Mouse (Mus musculus): Measurements from ENCODE around the gene Ciapin1. TPM values are rescaled to one million over a fixed set of nuclear protein-coding genes. Genes with fewer than 3 reads are reported as not detected.

Gene Ciapin1
- total RNA-seq (2021), result 112 and 175 TPM in 2 replicates
- long read RNA-seq, full-length matches to known transcripts, result 145 of 191 reads
- long read RNA-seq, partial matches to known transcripts, result 29 of 191 reads
- long read RNA-seq, other reads (novel, unspliced or antisense), result 17 of 191 reads

DNA sequence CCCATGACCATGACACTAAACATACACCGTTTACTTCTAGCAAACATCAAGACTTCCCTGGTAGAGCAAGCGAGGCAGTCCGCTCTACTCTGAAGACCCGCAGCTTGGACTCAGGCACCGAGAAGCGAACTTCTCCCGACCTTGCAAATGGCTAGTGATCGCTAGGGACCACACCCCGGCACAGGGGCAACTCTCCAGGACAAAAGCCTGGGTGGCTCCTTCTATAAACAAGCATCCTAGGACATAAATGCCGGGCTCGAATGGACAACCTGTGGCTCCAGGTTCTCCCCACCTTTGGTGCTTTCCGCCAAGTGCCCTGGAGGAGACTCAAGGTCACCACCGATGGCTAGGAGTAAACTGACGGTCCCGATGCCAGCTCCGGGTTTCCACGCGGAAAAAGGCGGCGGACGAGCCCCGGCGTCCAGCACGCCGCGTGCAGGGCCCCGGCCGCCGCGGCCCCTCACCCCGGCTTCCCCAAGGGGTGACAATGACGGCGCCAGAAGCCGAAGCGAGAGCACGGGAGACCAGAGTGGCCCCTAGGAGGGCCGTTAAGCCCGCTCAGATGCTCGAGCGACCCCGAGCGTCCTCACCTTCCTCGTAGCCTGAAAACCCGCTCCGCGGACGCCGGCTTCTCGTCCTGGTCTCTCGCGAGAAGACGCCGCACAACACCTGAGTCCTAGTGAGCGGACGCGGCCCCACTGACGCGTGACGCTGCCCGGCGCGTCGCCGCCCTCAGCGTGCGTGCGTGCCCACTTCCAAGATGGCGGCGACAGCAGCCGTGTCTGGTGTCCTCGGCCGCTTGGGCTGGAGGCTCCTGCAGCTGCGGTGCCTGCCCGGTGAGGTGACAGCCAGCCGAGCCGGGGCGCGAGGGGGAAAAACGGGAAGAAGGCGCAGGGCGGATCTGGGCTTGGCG, at the start of gene Ciapin1, which contains the start of gene Coq9:
Gene Ciapin1 (minus strand): TSS at position 697 of the 913 bp plus-strand sequence.
Gene Coq9 (plus strand): TSS at position 660 of the 913 bp plus-strand sequence.
- DNase-seq, result peak; percentile 95

DNA sequence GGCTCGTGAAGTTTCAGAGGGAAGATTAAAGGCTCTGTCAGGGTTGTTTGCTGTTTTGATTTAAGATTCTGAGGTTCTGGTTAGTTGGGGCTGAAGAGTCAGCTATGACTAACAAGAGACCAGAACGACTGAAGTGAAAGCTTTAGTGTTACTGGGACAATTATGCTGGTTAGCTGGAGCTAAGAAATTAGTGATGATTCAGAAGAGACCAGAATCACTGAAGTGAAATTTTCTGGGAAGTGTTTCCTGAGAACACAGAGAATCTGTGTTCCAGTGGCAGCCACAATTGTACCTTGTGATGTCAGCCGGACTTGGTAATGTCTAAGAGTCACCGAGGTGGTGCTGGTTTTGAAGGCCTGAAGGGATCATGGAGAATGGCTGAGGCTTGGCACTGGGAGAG, 42.6 kb upstream of the Ciapin1 start:
- DNase-seq, result no peak

DNA sequence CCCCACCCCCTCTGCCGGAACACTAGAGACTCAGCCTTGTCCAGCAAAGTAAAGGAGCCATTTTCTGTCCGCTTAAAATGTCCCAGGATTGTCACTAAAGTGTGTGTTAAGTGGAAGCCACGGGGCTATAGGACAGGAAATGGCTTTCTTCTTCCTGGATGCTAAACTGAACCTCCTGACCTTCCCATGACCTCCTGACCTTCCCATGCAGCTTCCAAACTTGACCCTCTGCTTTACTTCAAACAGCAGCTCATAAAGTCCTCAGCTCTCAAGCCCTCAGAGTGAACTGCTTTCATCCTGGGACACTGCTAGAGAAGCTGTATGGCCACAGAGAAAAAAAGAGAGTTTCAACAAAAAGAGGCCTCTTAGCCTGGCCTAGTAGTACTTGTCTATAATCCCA, 38.7 kb upstream of the Ciapin1 start:
- DNase-seq, result no peak

DNA sequence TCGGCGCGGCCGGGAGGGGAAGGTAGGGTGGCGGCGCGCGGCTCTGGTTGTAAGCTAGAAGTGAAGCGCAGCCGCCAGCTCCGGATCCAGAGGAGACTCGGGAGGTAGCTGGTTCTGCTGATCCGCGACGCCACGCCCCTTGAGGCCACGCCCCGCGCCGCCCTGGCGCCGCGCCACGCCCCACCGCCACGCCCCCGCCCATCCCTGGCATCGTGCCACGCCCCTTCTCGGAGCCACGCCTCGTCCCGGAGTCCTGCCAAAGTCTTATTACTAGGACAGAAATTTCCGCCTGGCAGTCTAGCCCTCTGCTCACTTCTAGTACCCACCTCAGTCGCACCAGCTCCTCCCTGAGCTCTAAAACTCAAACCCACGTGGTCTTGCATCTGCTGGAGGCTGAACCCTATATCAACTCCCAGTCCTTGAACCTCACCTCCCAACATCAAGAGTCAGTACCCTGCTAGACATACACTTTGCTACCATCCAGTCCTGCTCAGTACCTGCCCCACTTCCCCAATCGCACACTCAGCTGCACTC, 38.1 kb upstream of the Ciapin1 start, which contains the start of gene Dok4:
Gene Dok4 (minus strand): TSS at position 134 of the 534 bp plus-strand sequence.
- DNase-seq, result peak; percentile 99

DNA sequence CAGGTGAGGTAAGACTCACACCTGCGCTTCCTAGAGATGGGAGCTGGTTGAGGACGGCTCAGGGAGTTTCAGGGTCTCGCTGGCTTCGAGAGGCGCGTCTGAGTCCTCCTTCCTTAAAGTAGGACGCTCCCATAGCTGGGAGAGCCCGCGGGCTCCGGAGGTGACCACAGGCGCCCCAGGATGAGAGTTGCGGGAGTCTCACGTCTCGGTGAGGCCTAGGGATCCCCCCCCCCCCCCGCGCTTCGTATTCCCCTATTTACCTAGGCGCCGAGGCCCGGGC, 37.7 kb upstream of the Ciapin1 start:
- DNase-seq, result no peak

DNA sequence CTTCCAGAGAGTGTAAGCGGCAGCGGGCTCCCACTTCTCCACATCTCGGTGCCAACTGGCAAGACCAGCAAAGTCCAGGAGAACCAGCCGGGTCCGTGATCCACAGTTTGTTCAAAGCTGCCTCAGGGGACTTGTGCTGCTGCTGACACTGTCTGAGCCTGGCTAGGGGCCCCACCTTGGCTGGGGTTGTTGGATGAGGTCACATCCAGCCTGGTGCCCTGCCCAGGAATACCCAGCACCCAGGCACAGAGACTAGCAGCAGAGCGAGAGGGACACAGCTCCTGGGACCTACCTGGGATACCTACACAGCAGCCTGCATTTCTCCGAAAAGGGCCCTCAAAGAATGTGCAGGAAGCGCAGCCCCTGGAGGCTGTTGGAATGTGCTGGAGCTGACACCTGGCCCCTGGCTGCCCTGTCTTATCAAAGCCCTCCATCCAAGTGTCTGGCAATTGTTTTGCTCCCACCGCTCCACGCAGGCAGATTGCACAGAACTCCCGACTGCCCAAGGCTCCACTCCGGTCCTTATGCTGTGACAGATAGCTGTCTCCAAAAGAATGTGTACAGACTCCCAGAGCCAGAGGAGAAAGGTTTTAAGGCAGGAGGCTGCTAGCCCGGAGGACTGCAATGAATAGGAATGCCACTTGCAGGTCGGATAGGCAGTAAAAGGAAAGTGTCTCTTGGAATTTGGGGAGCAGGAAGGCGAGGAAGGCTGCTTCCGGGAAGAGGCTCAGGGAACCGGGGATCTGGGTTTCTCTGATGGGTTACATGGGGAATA, 37.1 kb upstream of the Ciapin1 start:
- peak; percentile 32 for DNase-seq

DNA sequence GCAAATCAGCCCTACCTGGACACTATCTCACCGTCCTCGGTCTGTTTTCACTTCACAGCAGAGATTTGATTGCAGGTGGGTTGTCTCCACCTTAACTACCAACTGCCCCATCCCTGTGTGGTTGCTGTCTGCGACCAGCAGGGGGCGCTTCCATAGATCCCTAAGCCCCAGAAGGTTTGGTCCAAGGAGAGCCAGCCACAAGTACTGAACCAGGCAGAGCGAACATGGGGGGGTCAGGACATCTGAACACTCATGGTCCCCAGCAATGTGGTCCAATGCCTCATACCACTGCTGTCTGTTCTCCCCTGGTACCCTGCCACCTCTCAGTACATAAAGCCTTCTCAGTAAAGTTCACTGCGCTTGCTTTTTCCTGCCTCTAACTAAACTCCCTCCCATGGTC, 36.2 kb upstream of the Ciapin1 start:
- DNase-seq, result peak; percentile 79

DNA sequence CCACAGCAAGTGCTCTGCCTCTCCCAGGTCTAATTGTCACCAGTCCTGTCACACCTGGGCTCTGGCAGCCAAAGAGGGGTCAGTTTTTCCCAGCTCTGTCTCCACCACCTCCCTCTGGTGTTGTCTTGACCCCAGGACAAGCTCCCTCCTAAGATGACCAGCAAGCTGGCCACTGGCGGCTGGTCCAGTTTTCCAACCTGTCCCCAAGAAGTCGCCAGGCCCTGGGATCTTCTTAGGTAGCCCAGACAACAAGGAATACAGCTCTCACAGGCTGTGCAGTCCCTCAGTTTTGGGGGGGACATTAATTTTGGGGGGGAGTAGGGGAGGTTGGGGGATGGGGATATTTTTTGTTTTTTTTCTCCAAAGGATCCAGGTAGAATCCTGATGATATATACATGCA, 34.4 kb upstream of the Ciapin1 start:
- no peak for DNase-seq

DNA sequence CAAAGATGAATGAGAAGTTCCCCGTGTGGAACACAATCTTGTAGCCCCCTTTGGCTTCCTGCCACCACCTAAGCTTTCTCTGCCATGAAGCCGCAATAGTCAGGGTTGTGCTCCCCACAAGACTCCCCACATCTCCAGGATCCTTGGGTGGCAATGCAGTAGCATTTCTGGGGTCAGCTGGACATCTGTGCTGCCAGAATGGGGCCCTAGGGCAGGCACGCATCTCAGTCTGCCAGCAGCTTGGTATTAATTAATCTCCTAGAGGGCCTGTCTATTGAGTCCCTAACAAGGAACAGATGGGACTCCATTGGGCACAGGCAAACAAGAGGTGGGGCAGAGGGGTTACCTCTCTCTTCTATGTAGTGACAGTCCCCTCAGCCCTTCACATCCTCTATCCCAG, 34.0 kb upstream of the Ciapin1 start:
- no peak for DNase-seq

DNA sequence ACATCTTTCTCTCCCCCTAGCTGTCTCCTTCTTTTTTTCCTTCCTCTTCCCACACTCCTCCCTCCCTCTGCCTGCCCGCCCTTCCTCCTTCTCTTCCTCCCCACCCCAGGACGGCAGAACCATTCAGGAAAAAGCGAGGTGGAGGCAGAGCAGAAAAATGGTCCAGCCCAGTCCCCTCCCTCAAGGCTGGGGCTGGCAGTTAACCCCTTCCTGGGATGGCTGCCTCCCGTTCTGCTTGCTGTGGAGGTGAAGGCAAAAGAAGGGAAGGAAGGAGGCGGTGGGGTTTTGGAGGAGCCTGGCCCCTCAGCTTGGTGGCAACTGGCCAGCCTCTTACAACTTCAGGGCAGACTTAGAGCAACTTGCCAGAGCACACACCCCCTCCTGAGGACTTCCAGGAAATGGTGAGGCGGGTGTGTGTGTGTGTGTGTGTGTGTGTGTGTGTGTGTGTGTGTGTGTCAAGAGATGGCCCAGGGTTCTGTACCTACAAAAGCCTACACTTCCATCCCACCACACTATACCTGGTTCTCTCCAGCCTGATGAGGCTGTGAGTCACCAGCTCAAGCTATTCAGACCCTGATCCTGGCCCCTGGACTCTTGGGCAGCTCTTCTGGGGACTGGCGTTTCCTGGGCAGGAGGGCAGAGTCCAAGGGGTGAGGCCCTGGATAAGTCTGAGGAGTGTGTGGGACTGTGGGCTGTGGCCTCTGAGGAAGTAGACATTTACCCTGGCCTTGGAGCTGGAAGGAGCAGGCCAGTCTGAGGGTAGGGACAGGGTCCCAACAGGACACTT, 33.1 kb upstream of the Ciapin1 start:
- DNase-seq, result peak; percentile 42

DNA sequence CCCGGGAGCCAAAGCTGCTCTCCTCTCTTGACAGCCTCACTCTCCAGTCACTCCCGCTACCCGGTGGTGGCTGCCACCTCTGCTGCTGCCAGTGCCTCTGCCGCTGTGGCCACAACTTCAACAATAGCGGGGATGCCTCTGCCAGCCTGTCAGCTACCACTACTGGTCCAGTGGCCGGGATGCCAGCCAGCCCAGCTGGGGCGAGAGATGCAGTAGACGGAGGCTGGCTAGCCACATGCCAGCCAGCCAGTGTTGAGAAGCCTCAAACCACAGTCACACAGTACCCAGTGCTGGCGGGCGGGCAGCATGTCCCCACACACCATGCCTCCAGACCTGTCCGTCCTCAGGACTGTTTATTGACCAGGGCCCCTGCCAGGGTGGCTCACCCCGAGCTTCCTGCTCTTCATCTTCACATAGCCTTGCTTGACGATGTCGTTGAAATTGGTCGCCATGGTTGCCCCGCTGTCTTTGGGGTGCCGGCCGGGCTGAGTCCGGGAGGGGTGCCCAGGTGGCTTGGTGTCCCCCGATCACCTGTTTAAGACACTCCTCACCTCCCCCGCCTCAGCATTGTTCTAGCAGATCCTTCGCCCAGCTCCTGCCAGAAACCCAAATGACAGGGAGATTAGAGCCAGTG, 32.4 kb upstream of the Ciapin1 start:
- no peak for DNase-seq

DNA sequence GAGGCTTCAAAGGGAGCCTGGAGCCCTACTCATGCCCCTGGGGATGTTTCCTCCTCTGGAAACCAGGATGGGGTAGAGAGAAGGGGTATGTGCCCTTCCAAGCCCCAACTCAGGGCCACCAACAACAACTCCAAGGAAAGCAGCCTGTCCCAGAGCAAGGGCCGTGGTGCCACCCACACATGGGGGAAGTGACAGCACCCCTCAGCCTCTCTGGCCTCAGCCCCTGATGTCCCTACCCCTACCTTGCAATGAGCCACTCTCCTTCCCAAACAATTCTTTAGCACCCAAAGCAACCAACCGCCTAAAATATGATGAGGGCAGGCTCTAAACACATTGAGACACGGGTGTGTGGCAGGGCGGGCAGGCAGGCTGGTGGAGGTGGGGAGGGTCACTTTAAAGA, 31.8 kb upstream of the Ciapin1 start:
- DNase-seq, result no peak

DNA sequence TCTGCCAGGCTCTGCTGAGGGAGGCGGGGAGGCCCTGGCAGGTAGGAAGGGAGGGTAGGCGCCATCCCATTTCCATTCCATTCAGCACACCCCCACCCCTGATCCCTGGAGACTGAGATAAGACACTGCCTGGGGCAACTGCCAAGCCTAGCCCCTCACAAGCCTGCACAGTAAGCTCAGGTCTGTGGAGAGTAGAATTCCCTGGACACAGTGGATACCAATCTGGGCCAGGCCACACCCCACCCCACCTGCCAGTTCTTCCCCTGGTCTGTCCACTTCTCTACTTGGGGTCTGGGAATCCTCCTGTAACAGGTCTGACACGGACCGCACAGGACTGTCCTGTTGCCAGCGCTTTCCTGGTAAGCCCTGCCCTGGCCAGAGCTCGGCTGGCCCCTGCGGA, 31.0 kb upstream of the Ciapin1 start:
- DNase-seq, result no peak

DNA sequence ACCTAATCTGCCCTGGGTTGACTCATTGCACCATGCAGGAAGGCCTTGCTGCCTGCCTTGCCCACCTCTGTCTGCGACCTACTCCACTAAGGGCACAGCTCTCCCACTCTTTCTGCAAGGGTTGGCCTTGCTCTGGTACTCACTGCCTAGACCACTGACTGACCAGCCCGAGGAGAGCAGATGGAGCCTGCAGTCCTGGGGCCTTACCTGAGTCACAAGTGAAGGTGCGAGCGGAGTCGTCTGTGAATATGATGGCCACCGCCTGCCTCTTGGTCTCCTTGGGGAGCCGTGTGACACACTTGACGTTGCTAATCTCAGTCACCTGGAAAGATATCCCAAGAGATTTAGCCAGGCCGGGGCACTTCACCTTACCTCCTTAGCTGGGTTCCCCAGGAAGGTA, 28.8 kb upstream of the Ciapin1 start:
- no peak for DNase-seq

DNA sequence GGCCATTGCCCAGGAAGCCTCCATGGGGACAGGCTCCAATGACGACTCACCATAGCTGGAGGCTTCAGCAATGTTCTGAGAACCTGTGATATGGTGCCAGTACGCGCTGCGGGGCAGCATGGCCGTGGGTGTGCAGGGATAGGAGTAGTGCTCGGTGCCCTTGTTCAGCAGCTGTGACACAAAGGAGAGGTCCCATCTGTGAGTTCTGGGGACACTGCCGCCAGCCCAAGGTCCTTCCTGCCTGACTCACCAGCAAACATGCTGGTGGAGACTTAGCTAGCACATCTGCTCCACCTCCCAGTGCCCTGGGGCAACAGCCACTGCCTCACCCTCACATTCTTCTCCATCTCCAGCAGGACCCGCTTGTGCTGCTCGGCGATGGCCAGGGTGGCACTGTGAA, 27.1 kb upstream of the Ciapin1 start:
- peak; percentile 66 for DNase-seq

DNA sequence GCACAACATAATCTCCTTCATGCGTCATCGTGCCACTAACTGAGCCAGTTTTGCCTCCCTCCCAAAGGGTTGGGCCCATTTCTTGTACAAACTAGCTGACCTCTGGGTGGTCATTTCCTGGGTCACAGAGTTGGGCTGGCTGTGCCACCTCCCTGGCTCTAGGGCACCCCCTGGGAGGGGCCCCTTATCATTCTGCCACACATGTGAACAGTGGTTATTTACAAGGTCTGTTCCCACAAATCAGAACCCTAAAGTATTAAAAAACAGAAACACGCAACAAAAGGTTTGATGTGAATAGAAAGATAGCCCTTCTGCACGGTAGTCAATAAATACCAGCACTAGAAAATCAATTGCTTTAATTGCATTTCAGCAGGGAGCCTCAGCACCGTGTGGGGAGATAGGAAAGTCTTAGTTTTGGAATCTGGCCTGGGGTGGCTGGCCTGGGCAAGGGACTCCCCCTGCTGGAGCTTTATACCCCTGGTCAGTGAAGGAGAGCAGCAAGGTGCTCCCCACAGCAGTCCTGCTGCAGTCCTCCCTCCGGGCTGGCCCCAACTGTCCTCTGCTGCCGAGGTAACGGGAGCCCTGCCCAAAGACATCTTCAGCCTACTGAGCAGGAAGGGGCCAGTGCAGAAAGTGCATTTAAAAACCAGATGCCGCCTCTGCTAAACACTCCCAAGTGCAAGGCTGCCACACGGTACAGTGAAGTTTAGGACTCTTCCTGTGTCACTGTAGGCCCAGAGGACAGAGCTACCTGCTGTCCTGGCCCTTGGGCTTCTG, 25.9 kb upstream of the Ciapin1 start:
- DNase-seq, result no peak

DNA sequence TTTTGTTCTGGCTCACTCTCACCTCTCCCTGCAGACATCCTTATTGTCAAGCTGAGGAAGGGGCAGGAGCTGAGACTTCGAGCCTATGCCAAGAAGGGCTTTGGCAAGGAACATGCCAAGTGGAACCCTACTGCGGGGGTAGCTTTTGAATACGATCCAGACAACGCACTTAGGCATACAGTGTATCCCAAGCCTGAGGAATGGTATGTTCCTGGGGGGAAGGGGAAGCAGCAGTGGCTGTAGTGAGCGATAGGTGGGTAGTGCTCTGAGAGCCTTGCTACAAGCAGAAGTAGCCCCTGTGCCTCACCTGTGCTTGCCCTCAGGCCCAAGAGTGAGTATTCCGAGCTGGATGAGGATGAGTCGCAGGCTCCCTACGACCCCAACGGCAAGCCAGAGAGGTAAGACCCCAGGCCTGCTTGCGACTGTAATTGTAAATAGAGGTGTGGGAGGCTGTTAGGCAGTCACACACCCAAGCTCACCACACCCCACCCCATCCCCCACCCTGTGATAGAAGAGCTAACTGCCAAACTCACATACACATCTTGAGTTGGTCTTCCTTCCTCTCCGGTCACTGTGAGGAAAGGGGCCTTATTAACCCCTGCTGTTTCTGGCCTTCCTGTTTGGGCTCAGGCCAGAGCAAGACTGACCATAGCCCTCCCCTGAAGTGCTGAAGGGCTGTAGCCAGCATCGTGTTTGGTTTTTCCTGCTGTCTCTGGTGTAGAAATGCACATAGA, 24.5 kb upstream of the Ciapin1 start:
- no peak for DNase-seq

DNA sequence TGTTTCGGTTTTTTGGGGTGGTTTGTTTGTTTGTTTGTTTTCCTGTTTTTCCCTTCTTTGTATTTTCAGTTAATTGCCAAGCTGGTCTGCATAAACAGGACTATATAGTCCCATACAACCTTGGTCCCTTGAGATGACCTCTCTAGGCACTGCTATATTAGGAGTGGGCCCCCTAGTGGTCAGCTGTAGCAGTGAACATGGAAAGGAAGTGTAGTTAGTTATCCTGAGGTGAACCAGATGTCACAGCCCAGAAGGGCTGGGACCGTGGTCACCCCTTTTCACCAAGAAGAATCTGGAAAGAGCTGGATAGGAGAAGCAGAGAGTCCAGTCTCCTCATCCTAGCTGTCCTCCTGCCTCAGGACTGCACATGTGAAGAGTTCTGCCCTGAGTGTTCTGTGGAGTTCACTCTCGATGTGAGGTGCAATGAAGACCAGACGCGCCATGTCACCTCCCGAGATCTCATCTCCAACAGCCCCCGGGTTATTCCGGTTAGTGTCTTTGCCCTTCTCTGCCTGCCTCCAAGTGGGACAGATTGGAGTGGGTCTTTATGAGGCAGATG, 23.3 kb upstream of the Ciapin1 start:
- DNase-seq, result peak; percentile 61

DNA sequence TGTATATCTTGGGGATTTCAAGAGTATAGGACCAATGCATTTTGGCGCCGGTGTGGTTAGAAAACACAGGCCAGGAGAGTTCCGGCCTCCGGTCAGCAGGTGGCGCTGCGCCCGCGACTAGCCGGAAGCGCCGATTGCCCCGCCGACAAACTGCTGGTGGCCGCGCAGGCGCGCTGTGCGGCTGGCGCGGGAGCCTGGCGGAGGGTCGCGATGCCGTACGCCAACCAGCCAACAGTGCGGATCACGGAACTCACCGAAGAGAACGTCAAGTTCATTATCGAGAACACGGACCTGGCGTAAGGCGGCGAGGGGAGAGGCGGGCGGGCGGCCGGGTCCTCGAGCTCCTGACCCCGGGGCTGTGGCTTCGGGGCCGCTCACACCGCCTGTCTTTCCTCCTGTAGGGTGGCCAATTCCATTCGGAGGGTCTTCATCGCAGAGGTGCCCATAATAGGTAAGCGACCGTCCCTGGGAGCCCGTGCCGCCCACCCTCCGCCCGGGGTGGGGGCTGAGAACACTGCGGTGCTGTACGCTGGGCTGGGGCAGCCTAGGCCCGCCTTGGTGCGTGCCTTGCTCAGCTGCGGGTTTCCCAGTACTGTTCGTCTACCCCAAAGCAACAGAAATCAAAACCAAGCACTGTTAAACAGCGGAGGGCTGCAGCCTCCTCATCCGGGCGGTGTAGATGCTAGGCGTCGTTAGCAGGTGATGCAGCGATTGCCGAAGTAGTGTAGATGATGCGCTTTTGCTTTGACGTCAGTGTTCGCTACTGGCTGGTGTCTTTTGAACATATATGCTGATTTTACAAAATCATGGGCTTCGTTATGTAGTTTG, 19.4 kb upstream of the Ciapin1 start, which contains the start of gene Polr2c:
Gene Polr2c (plus strand): TSS at position 105 of the 828 bp plus-strand sequence.
- DNase-seq, result peak; percentile 93

All from adrenal gland, postnatal 25 days (tissue).